ENCODE assay signal across 24 mouse cellular contexts in genomic region chr7:131575246-131575645, GRCm38 (mm10). TPM values are rescaled to one million over a fixed set of nuclear protein-coding genes. Genes with fewer than 3 reads are reported as not detected.
"Had no signal": no experiment of that assay in that cellular context is flagged by ENCODE, and none has a peak within 500 bp of the region (broad histone marks: within the 10 kb centered on the region; RNA-seq: fewer than 3 reads in every experiment).

No protein-coding gene starts in this region.

- H3K9ac ChIP-seq: kidney, embryonic 15.5 days; limb, embryonic 12.5 days; limb, embryonic 15.5 days; liver, embryonic 14.5 days; liver, postnatal 0 days; lung, embryonic 14.5 days; midbrain, embryonic 12.5 days; midbrain, embryonic 15.5 days had no signal

- H3K9me3 ChIP-seq: kidney, embryonic 15.5 days; limb, embryonic 12.5 days; limb, embryonic 15.5 days; midbrain, embryonic 12.5 days; midbrain, embryonic 15.5 days had no signal

- ATAC-seq: liver, postnatal 0 days; lung, postnatal 0 days; midbrain, embryonic 15.5 days had no signal

- H3K27me3 ChIP-seq: kidney, embryonic 15.5 days; limb, embryonic 12.5 days; limb, embryonic 15.5 days; midbrain, embryonic 12.5 days; midbrain, embryonic 15.5 days had no signal

- H3K4me1 ChIP-seq: kidney, embryonic 15.5 days; limb, embryonic 12.5 days; limb, embryonic 15.5 days; midbrain, embryonic 12.5 days; midbrain, embryonic 15.5 days had no signal

- H3K27ac ChIP-seq: kidney, embryonic 15.5 days; limb, embryonic 12.5 days; limb, embryonic 15.5 days; liver, embryonic 14.5 days; macrophage; midbrain, embryonic 12.5 days; midbrain, embryonic 15.5 days had no signal

- DNase-seq: kidney, adult 11 months; kidney, adult 8-10 months; kidney, postnatal 10 days; kidney, postnatal 36 days; liver, postnatal 0 days; lung, embryonic 14.5 days; thymus, adult 18-20 months; thymus, postnatal 25 days had no signal

- H3K4me2 ChIP-seq: kidney, embryonic 15.5 days; limb, embryonic 12.5 days; limb, embryonic 15.5 days; liver, embryonic 11.5 days; lung, embryonic 14.5 days; midbrain, embryonic 12.5 days; midbrain, embryonic 15.5 days had no signal

- H3K4me3 ChIP-seq: kidney, embryonic 15.5 days; limb, embryonic 12.5 days; limb, embryonic 15.5 days; midbrain, embryonic 12.5 days; midbrain, embryonic 15.5 days had no signal

RNA-seq across cellular contexts. Expression of gene Hmx2, which starts 26.7 kb away (rescaled TPM):
- total RNA-seq: layer of hippocampus, postnatal 14 days; left cerebral cortex, adult 18-20 months; left cerebral cortex, postnatal 10 days; left cerebral cortex, postnatal 36 days had no signal
- polyA plus RNA-seq: limb, embryonic 12.5 days; limb, embryonic 15.5 days; liver, embryonic 11.5 days; liver, embryonic 14.5 days; liver, postnatal 0 days; lung, embryonic 14.5 days; lung, postnatal 0 days; macrophage; spleen, adult 2 months; testis, adult 2 months had no signal

RNA-seq across cellular contexts. Expression of gene Hmx3, which starts 32.6 kb away (rescaled TPM):
- total RNA-seq: layer of hippocampus, postnatal 14 days; left cerebral cortex, adult 18-20 months; left cerebral cortex, postnatal 10 days; left cerebral cortex, postnatal 36 days; megakaryocyte, adult 5-6 weeks had no signal
- polyA plus RNA-seq: kidney, embryonic 15.5 days; limb, embryonic 12.5 days; limb, embryonic 15.5 days; liver, embryonic 11.5 days; liver, embryonic 14.5 days; liver, postnatal 0 days; lung, embryonic 14.5 days; lung, postnatal 0 days; macrophage; spleen, adult 2 months; testis, adult 2 months had no signal
